Mouse (Mus musculus) kidney, embryonic 14.5 days (tissue): ENCODE measurements at regions not wholly inside any gene's neighbourhood (a gene's known extent, or its start where the extent isn't known, plus 50 kb on each side); places are given as distances from the start of the nearest gene placed in this dataset.
A peak's percentile ranks its signal among the peaks of the same experiment; 100 is the strongest.

Experiments
- ATAC-seq: fragments of 200-750 bp; cut with Nextera tagmentation; 2 replicates; pipeline ENCODE4 v1.8.0; 2017; ENCODE audit warnings: moderate number of reproducible peaks, mild to moderate bottlenecking, moderate TSS enrichment, moderate library complexity; ENCODE audit not compliant: low FRiP score, low TSS enrichment
- H3K27ac ChIP-seq: fragments of 300-500 bp; sonication (generic); 2 replicates; pipeline ENCODE4 v1.5.1; 2014; ENCODE audit warnings: low read depth, mild to moderate bottlenecking, low read length, moderate library complexity, mixed read lengths
- H3K27me3 ChIP-seq: fragments of 300-500 bp; sonication (generic); 2 replicates; pipeline ENCODE4 v1.6.1; 2014; ENCODE audit warnings: mild to moderate bottlenecking, low read length; ENCODE audit not compliant: control insufficient read depth, insufficient read depth
- H3K36me3 ChIP-seq: fragments of 300-500 bp; sonication (generic); 2 replicates; pipeline ENCODE4 v1.6.1; 2014; ENCODE audit warnings: low read length, mixed read lengths; ENCODE audit not compliant: control insufficient read depth, insufficient read depth
- H3K4me1 ChIP-seq: fragments of 300-500 bp; sonication (generic); 2 replicates; pipeline ENCODE4 v1.6.1; 2014; ENCODE audit warnings: low read length, mixed read lengths; ENCODE audit not compliant: control insufficient read depth, insufficient read depth
- H3K4me2 ChIP-seq: fragments of 300-500 bp; sonication (generic); replicated peaks from 2 replicates; pipeline ENCODE4 v1.6.1; 2014; ENCODE audit warnings: low read depth, mild to moderate bottlenecking, low read length
- H3K4me3 ChIP-seq: fragments of 300-500 bp; sonication (generic); 2 replicates; pipeline ENCODE4 v1.5.1; 2014; ENCODE audit warnings: mild to moderate bottlenecking, low read length
- H3K9ac ChIP-seq: fragments of 300-500 bp; sonication (generic); 2 replicates; pipeline ENCODE4 v1.6.1; 2014; ENCODE audit warnings: low read depth, mild to moderate bottlenecking, low read length, moderate library complexity
- H3K9me3 ChIP-seq: fragments of 300-500 bp; sonication (generic); 2 replicates; pipeline ENCODE4 v1.6.1; 2016; ENCODE audit warnings: low read length; ENCODE audit not compliant: control insufficient read depth
- WGBS: fragments of 180-500 bp; shearing (Covaris S2); extraction: QIAGEN DNeasy Blood & Tissue Kit; methylation state at CpG from one replicate; pipeline ENCODE4 v1.1.7; 2014; 5-methylcytosine and 5-hydroxymethylcytosine counted together

GRCm38 (mm10) chr4:95146268-95146667, 94.2 kb upstream of the Jun start:
- Histone ChIP-seq H3K27ac (no peak overlapping the region), H3K9ac (no peak overlapping the region), H3K36me3 (no peaks in the 10 kb centered on the region), H3K27me3 (no peaks in the 10 kb centered on the region), H3K4me1 (no peaks in the 10 kb centered on the region), H3K9me3 (no peaks in the 10 kb centered on the region), H3K4me2 (no peak overlapping the region), H3K4me3 (no peak overlapping the region)
- WGBS, result 84% methylated on average over 5 of the region's 5 CpGs
- no peak for ATAC-seq

GRCm38 (mm10) chr4:95148665-95149064, 96.6 kb upstream of the Jun start:
- H3K4me2 ChIP-seq, result no peak overlapping the region
- H3K4me3 ChIP-seq, result no peak overlapping the region
- H3K9me3 ChIP-seq, result no peaks in the 10 kb centered on the region
- H3K4me1 ChIP-seq, result 0 out of 2 replicates have a peak, but pooled peaks cover 4% of the 10 kb centered on the region
- H3K27me3 ChIP-seq, result no peaks in the 10 kb centered on the region
- no peak for ATAC-seq
- WGBS, result 38% methylated on average over 1 of the region's 1 CpGs
- H3K27ac ChIP-seq, result no peak overlapping the region
- H3K9ac ChIP-seq, result no peak overlapping the region
- no peaks in the 10 kb centered on the region for H3K36me3 ChIP-seq

- Histone ChIP-seq H3K4me2 (no peak overlapping the region), H3K9ac (no peak overlapping the region), H3K9me3 (no peaks in the 10 kb centered on the region), H3K27me3 (no peaks in the 10 kb centered on the region), H3K27ac (no peak overlapping the region), H3K36me3 (no peaks in the 10 kb centered on the region), H3K4me1 (peaks cover 17% of the 10 kb centered on the region), H3K4me3 (no peak overlapping the region)
- 96% methylated on average over 8 of the region's 8 CpGs for WGBS
- ATAC-seq, result no peak
Observed at GRCm38 (mm10) chr4:95151678-95152077, 99.7 kb upstream of the Jun start.

GRCm38 (mm10) chr4:95152431-95153115, 100.6 kb upstream of the Jun start:
- Histone ChIP-seq H3K27me3 (no peaks in the 10 kb centered on the region), H3K9ac (no peak overlapping the region), H3K4me1 (peaks cover 22% of the 10 kb centered on the region), H3K4me3 (no peak overlapping the region), H3K27ac (no peak overlapping the region), H3K36me3 (no peaks in the 10 kb centered on the region), H3K4me2 (no peak overlapping the region), H3K9me3 (no peaks in the 10 kb centered on the region)
- no peak for ATAC-seq
- 71% methylated on average over 4 of the region's 4 CpGs for WGBS

GRCm38 (mm10) chr4:95153737-95154287, 101.8 kb upstream of the Jun start:
- Histone ChIP-seq H3K36me3 (no peaks in the 10 kb centered on the region), H3K27ac (peak overlapping the region; percentile 55), H3K4me1 (peaks cover 22% of the 10 kb centered on the region), H3K9me3 (no peaks in the 10 kb centered on the region), H3K27me3 (no peaks in the 10 kb centered on the region), H3K4me2 (no peak overlapping the region), H3K4me3 (no peak overlapping the region), H3K9ac (peak overlapping the region; percentile 40; the same call in 1 of the 2 replicates)
- 15% methylated on average over 6 of the region's 6 CpGs for WGBS
- peak; percentile 76 for ATAC-seq

GRCm38 (mm10) chr4:95154377-95154776, 102.4 kb upstream of the Jun start:
- Histone ChIP-seq H3K9me3 (no peaks in the 10 kb centered on the region), H3K27ac (peak overlapping the region; percentile 55), H3K4me2 (no peak overlapping the region), H3K9ac (0 out of 2 replicates have a peak overlapping the region, but pooled peaks have one; percentile 40), H3K36me3 (no peaks in the 10 kb centered on the region), H3K4me1 (peaks cover 22% of the 10 kb centered on the region), H3K4me3 (no peak overlapping the region), H3K27me3 (no peaks in the 10 kb centered on the region)
- ATAC-seq, result 0 out of 2 replicates have a peak, but pooled peaks have one; percentile 13
- WGBS, result 63% methylated on average over 14 of the region's 14 CpGs

- H3K36me3 ChIP-seq, result no peaks in the 10 kb centered on the region
- H3K4me2 ChIP-seq, result no peak overlapping the region
- 84% methylated on average over 2 of the region's 2 CpGs for WGBS
- H3K9ac ChIP-seq, result no peak overlapping the region
- H3K9me3 ChIP-seq, result no peaks in the 10 kb centered on the region
- H3K27me3 ChIP-seq, result no peaks in the 10 kb centered on the region
- no peak for ATAC-seq
- no peak overlapping the region for H3K4me3 ChIP-seq
- H3K4me1 ChIP-seq, result peaks cover 26% of the 10 kb centered on the region
- H3K27ac ChIP-seq, result no peak overlapping the region
Observed at GRCm38 (mm10) chr4:95155178-95155577, 103.2 kb upstream of the Jun start.

- H3K9ac ChIP-seq, result no peak overlapping the region
- peaks cover 28% of the 10 kb centered on the region for H3K4me1 ChIP-seq
- H3K36me3 ChIP-seq, result no peaks in the 10 kb centered on the region
- H3K27ac ChIP-seq, result no peak overlapping the region
- H3K27me3 ChIP-seq, result no peaks in the 10 kb centered on the region
- 75% methylated on average over 5 of the region's 5 CpGs for WGBS
- ATAC-seq, result no peak
- H3K9me3 ChIP-seq, result no peaks in the 10 kb centered on the region
- H3K4me2 ChIP-seq, result no peak overlapping the region
- H3K4me3 ChIP-seq, result no peak overlapping the region
Observed at GRCm38 (mm10) chr4:95155796-95156195, 103.8 kb upstream of the Jun start.

- no peaks in the 10 kb centered on the region for H3K27me3 ChIP-seq
- no peak overlapping the region for H3K9ac ChIP-seq
- no peaks in the 10 kb centered on the region for H3K36me3 ChIP-seq
- 41% methylated on average over 5 of the region's 5 CpGs for WGBS
- ATAC-seq, result no peak
- no peak overlapping the region for H3K27ac ChIP-seq
- no peaks in the 10 kb centered on the region for H3K9me3 ChIP-seq
- H3K4me1 ChIP-seq, result peaks cover 28% of the 10 kb centered on the region
- H3K4me2 ChIP-seq, result no peak overlapping the region
- no peak overlapping the region for H3K4me3 ChIP-seq
Observed at GRCm38 (mm10) chr4:95156451-95157271, 104.6 kb upstream of the Jun start.
